ENCODE assay signal across 8 mouse cellular contexts in genomic region chr1:60567321-60567720, GRCm38 (mm10). TPM values are rescaled to one million over a fixed set of nuclear protein-coding genes. Genes with fewer than 3 reads are reported as not detected.
A peak's percentile ranks its signal among the peaks of the same experiment; 100 is the strongest.
DNase-seq lines count a peak whose midpoint lies in the region; ATAC-seq and TF ChIP-seq lines count a peak whose summit lies in the region.

No protein-coding gene starts in this region.

- H3K36me3 ChIP-seq in heart, embryonic 12.5 days, result peaks cover 1% of the 10 kb centered on the region; the same call in 1 of the 2 replicates
- peaks cover under 1% of the 10 kb centered on the region in 2 experiments for H3K36me3 ChIP-seq in CH12.LX (replicated peaks in 1 of 2; ENCODE audit: control insufficient read depth in 1 of 2, insufficient read depth in 1 of 2, low read length in 1 of 2)
- no peaks in the 10 kb centered on the region for H3K36me3 ChIP-seq in forebrain, postnatal 0 days (ENCODE audit: insufficient read depth)
- no peaks in the 10 kb centered on the region for H3K36me3 ChIP-seq in liver, embryonic 16.5 days (ENCODE audit: control insufficient read depth, insufficient read depth)

- TF ChIP-seq CTCF in CH12.LX (conservative IDR thresholded peaks at IDR 0.05 in 1 of 2, IDR thresholded peaks at IDR 0.05 in 1 of 2; ENCODE audit: low read depth in 2 of 2, low read length in 2 of 2), result no peak
- no peak for TF ChIP-seq CTCF in forebrain, postnatal 0 days (IDR thresholded peaks at IDR 0.05; ENCODE audit: low read depth)

- H3K4me3 ChIP-seq in heart, embryonic 12.5 days, result peak overlapping the region; percentile 88
- H3K4me3 ChIP-seq in CH12.LX (replicated peaks in 1 of 3; ENCODE audit: low read depth in 2 of 3, low read length in 2 of 3, poor library complexity in 1 of 3), result peak overlapping the region; percentile 19 to 90 (median 75)
- peak overlapping the region; percentile 98 for H3K4me3 ChIP-seq in forebrain, postnatal 0 days (ENCODE audit: low read depth, low read length)
- H3K4me3 ChIP-seq in liver, embryonic 16.5 days (ENCODE audit: low read depth, low read length), result peak overlapping the region; percentile 73

- peak overlapping the region; percentile 99 for H3K9ac ChIP-seq in heart, embryonic 12.5 days
- peak overlapping the region; percentile 52; the same call in 1 of the 2 replicates for H3K9ac ChIP-seq in CH12.LX (ENCODE audit: insufficient read depth, low read depth)
- H3K9ac ChIP-seq in forebrain, postnatal 0 days, result peak overlapping the region; percentile 98
- H3K9ac ChIP-seq in liver, embryonic 16.5 days (ENCODE audit: low read depth, low read length), result peak overlapping the region; percentile 56

- TF ChIP-seq EP300 in CH12.LX (IDR thresholded peaks at IDR 0.05; ENCODE audit: low read length), result no peak

- 20% methylated on average over 5 of the region's 5 CpGs for WGBS in heart, embryonic 12.5 days
- WGBS in forebrain, postnatal 0 days, result 22% methylated on average over 5 of the region's 5 CpGs
- 20% methylated on average over 5 of the region's 5 CpGs for WGBS in liver, embryonic 16.5 days (ENCODE audit: insufficient replicate concordance)

- no peak for DNase-seq in heart, adult 9 months (ENCODE audit: low spot score in 2 of 2)
- DNase-seq in CH12.LX (ENCODE audit: extremely low read depth), result no peak
- DNase-seq in forebrain, postnatal 0 days, result no peak
- no peak for DNase-seq in left cerebral cortex, adult 9 months (ENCODE audit: low spot score in 2 of 2)
- no peak for DNase-seq in right cerebral cortex, postnatal 25 days
- no peak for DNase-seq in adrenal gland, postnatal 25 days

- H3K27me3 ChIP-seq in heart, embryonic 12.5 days (replicated peaks), result no peaks in the 10 kb centered on the region
- peaks cover 5% of the 10 kb centered on the region for H3K27me3 ChIP-seq in CH12.LX (replicated peaks)
- H3K27me3 ChIP-seq in forebrain, postnatal 0 days (ENCODE audit: insufficient read depth, low read length), result no peaks in the 10 kb centered on the region
- H3K27me3 ChIP-seq in liver, embryonic 16.5 days (ENCODE audit: control insufficient read depth, insufficient read depth, low read depth, low read length), result peaks cover 25% of the 10 kb centered on the region

- H3K79me2 ChIP-seq in CH12.LX (replicated peaks; ENCODE audit: control insufficient read depth, extremely low read depth, insufficient read depth, poor library complexity, severe bottlenecking), result peaks cover 6% of the 10 kb centered on the region

- no peak for TF ChIP-seq RAD21 in CH12.LX (IDR thresholded peaks at IDR 0.05; ENCODE audit: low read depth, low read length)

- no peaks in the 10 kb centered on the region for H3K9me3 ChIP-seq in heart, embryonic 12.5 days (replicated peaks)
- H3K9me3 ChIP-seq in CH12.LX (replicated peaks; ENCODE audit: low read length), result no peaks in the 10 kb centered on the region
- no peaks in the 10 kb centered on the region for H3K9me3 ChIP-seq in forebrain, postnatal 0 days (ENCODE audit: low read length)
- no peaks in the 10 kb centered on the region for H3K9me3 ChIP-seq in liver, embryonic 16.5 days (replicated peaks; ENCODE audit: control insufficient read depth, low read length)

- TF ChIP-seq POLR2A in CH12.LX (IDR thresholded peaks at IDR 0.05; ENCODE audit: low read depth, low read length), result no peak

- peak overlapping the region; percentile 76 for H3K4me2 ChIP-seq in heart, embryonic 12.5 days
- peak overlapping the region; percentile 89 for H3K4me2 ChIP-seq in CH12.LX (ENCODE audit: insufficient read depth, low read depth, poor library complexity, severe bottlenecking)
- peak overlapping the region; percentile 63 for H3K4me2 ChIP-seq in forebrain, postnatal 0 days (ENCODE audit: low read depth)
- peak overlapping the region; percentile 59 for H3K4me2 ChIP-seq in liver, embryonic 16.5 days (ENCODE audit: low read depth, low read length)

- ATAC-seq in heart, embryonic 12.5 days (ENCODE audit: insufficient number of reproducible peaks, low FRiP score), result no peak
- no peak for ATAC-seq in forebrain, postnatal 0 days
- no peak for ATAC-seq in liver, embryonic 16.5 days (ENCODE audit: low read depth)

- in situ Hi-C loops in CH12.LX (cut with MboI; ENCODE audit: low pct_ligation_motif_present, low pct_unique_long_range_greater_than_20kb, low sequenced_read_pairs), result loop anchor here (25.0 kb wide), 1 partner anchor 245 kb away; no protein-coding TSS in a partner anchor

- H3K4me1 ChIP-seq in heart, embryonic 12.5 days (replicated peaks), result peaks cover 15% of the 10 kb centered on the region
- peaks cover 2 to 10% of the 10 kb centered on the region in 2 experiments; a peak in 3 of 4 replicates for H3K4me1 ChIP-seq in CH12.LX (ENCODE audit: control insufficient read depth in 1 of 2, insufficient read depth in 2 of 2)
- H3K4me1 ChIP-seq in forebrain, postnatal 0 days (ENCODE audit: insufficient read depth), result peaks cover 2% of the 10 kb centered on the region; the same call in 1 of the 2 replicates
- no peaks in the 10 kb centered on the region for H3K4me1 ChIP-seq in liver, embryonic 16.5 days (ENCODE audit: control insufficient read depth, low read depth, low read length)

- dilution Hi-C loops in CH12.LX (cut with MboI; ENCODE audit: extremely low pct_ligation_motif_present, extremely low pct_unique_long_range_greater_than_20kb, low sequenced_read_pairs), result no loop called here

- peak overlapping the region; percentile 98 for H3K27ac ChIP-seq in heart, embryonic 12.5 days (ENCODE audit: poor library complexity, severe bottlenecking)
- no peak overlapping the region for H3K27ac ChIP-seq in CH12.LX (ENCODE audit: insufficient read depth, low read depth)
- H3K27ac ChIP-seq in forebrain, postnatal 0 days (ENCODE audit: low read depth, low read length), result peak overlapping the region; percentile 98
- H3K27ac ChIP-seq in liver, embryonic 16.5 days (ENCODE audit: low read length), result peak overlapping the region; percentile 74

TF ChIP-seq in CH12.LX, 34 proteins besides CTCF, POLR2A, EP300 and RAD21:
- TF ChIP-seq CHD1 (IDR thresholded peaks at IDR 0.05; ENCODE audit: low read depth, low read length) (no peak), IRF4 (IDR thresholded peaks at IDR 0.05; ENCODE audit: low read depth, low read length) (no peak), ELF1 (IDR thresholded peaks at IDR 0.05; ENCODE audit: low read depth, low read length) (no peak), ZNF384 (IDR thresholded peaks at IDR 0.05; ENCODE audit: low read depth, low read length) (no peak), MYC (IDR thresholded peaks at IDR 0.05; ENCODE audit: low read depth, low read length) (no peak), ZC3H11A (IDR thresholded peaks at IDR 0.05; ENCODE audit: low read depth, low read length) (no peak), USF1 (IDR thresholded peaks at IDR 0.05; ENCODE audit: low read depth, low read length) (no peak), SMC3 (IDR thresholded peaks at IDR 0.05; ENCODE audit: low read depth, low read length) (no peak)
TF ChIP-seq in CH12.LX: peak in this region for 0.

RNA-seq across cellular contexts. Expression of gene Raph1, which starts 0.4 kb away (rescaled TPM):
- 72.9 and 76.5 TPM in 2 replicates for polyA plus RNA-seq in heart, embryonic 12.5 days (2016; fragmentation: Nextera tagmentation; extraction: Ambion mirVana)
- total RNA-seq in CH12.LX (2012; rRNA removed) (5.7 and 6.2 TPM in 2 replicates), CH12.LX (2014; rRNA removed) (3.7 TPM in 2 replicates)
- 7.6 and 8.2 TPM in 2 replicates for polyA plus RNA-seq in CH12.LX (2012; ENCODE audit: insufficient read length, low read depth)
- 24.7 and 32.5 TPM in 2 replicates for total RNA-seq in forebrain, postnatal 0 days (2014; rRNA removed)
- polyA plus RNA-seq in forebrain, postnatal 0 days (2015; fragmentation: Nextera tagmentation; extraction: Ambion mirVana), result 8.8 and 12.4 TPM in 2 replicates
- polyA plus RNA-seq in liver, embryonic 16.5 days (2015; fragmentation: Nextera tagmentation; extraction: Ambion mirVana), result 24.7 and 26.7 TPM in 2 replicates
- total RNA-seq in adrenal gland, postnatal 25 days (2021), result 89.9 and 119 TPM in 2 replicates
